8 mouse cellular contexts compared by ENCODE assay signal in genomic region chr8:125349290-125350025, GRCm38 (mm10).
DNase-seq lines count a peak whose midpoint lies in the region; ATAC-seq and TF ChIP-seq lines count a peak whose summit lies in the region.

No protein-coding gene starts in this region.

- peak; percentile 92 for DNase-seq in adipocyte (ENCODE audit: low spot score)
- DNase-seq in embryo, embryonic 11.5 days (ENCODE audit: low read depth, low spot score): peak; percentile 59
- DNase-seq in heart, adult 8-10 months (ENCODE audit: low spot score): peak; percentile 88
- DNase-seq in kidney, adult 11 months: peak; percentile 95
- DNase-seq in lung, adult 2 months: peak; percentile 30
- DNase-seq in ovary, postnatal 10 days (ENCODE audit: low spot score): peak; percentile 52
- no peak for DNase-seq in thymus, adult 18-20 months

- ATAC-seq in granulocyte monocyte progenitor cell, adult 5-6 weeks (replicated peaks; ENCODE audit: poor library complexity, severe bottlenecking): no peak

- TF ChIP-seq CTCF in lung, adult 2 months (IDR thresholded peaks at IDR 0.05; ENCODE audit: insufficient read depth, low read length): no peak

- peaks cover 2% of the 10 kb centered on the region; the same call in 1 of the 2 replicates for H3K4me1 ChIP-seq in lung, adult 2 months (ENCODE audit: control insufficient read depth, insufficient read depth, low read length)

- WGBS in lung, adult 2 months: 18% methylated on average over 7 of the region's 7 CpGs

- H3K4me3 ChIP-seq in lung, adult 2 months (replicated peaks; ENCODE audit: extremely low read depth, low read depth, low read length): no peak overlapping the region

- no peak for TF ChIP-seq POLR2A in lung, adult 2 months (IDR thresholded peaks at IDR 0.05; ENCODE audit: borderline replicate concordance, extremely low read depth, low read depth, low read length)

Comparison
In these comparisons a context has a peak if more than half of its experiments do, and no peak if none do; other contexts are left out.
1. DNase-seq: peak in adipocyte (single experiment), embryo, embryonic 11.5 days (single experiment), heart, adult 8-10 months (single experiment), kidney, adult 11 months (single experiment), lung, adult 2 months (single experiment) and ovary, postnatal 10 days (single experiment); none in thymus, adult 18-20 months (0 of 2).